Mouse (Mus musculus): Measurements from ENCODE around the gene Elp4. TPM values are rescaled to one million over a fixed set of nuclear protein-coding genes. Genes with fewer than 3 reads are reported as not detected.

The Elp4 gene
- polyA plus RNA-seq, 1 experiment, result 2.3 TPM

DNA sequence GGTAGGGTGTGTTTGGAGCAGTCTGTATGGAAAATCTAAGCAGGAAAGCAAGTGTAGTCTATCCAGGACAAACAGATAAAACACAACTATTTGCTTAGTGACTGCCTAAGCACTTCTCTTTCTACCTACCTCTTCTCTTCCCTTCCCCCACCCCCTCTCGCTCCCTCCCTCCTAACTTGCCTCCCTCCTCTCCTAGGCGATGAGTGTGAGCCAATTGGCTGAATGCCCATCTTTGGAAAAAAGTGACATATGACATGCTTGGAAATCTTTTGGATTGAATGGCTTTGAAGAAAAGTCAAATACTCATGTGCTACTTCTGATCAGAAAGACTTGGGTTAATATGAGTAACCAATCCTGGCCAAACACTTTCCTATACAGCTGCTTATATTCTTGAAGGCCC lies 199.0 kb downstream of the Elp4 start:
- TF ChIP-seq CTCF (IDR thresholded peaks at IDR 0.05; ENCODE audit: insufficient read depth, low read length), result no peak
- no peak for TF ChIP-seq POLR2A (IDR thresholded peaks at IDR 0.05; ENCODE audit: borderline replicate concordance, extremely low read depth, low read depth, low read length)
- DNase-seq, result no peak
- no peaks in the 10 kb centered on the region for H3K4me1 ChIP-seq (ENCODE audit: control insufficient read depth, insufficient read depth, low read length)
- WGBS, result 32% methylated on average over 2 of the region's 2 CpGs
- no peak overlapping the region for H3K4me3 ChIP-seq (replicated peaks; ENCODE audit: extremely low read depth, low read depth, low read length)

DNA sequence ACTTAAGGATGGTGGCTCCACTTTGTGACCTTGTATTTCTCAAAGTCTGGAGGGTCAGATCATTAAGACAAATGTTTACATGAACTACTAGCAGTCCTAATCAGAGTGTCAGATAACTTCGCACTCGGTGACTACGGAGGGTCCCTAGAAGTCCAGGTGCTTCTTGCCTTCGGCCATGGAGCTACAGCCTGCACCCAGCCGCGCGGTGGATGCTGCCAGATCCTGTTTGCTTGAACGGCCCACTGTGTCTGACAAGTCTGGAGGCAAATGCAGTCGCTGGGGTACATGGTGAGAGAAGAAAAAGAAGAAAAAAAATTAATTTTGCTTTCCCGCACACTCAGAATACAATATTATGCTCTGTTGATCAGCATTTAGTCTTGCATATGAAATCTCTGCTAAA lies 201.8 kb downstream of the Elp4 start:
- Histone ChIP-seq H3K4me1 (ENCODE audit: control insufficient read depth, insufficient read depth, low read length) (no peaks in the 10 kb centered on the region), H3K4me3 (replicated peaks; ENCODE audit: extremely low read depth, low read depth, low read length) (no peak overlapping the region)
- no peak for DNase-seq
- TF ChIP-seq POLR2A (IDR thresholded peaks at IDR 0.05; ENCODE audit: borderline replicate concordance, extremely low read depth, low read depth, low read length) (no peak), CTCF (IDR thresholded peaks at IDR 0.05; ENCODE audit: insufficient read depth, low read length) (no peak)
- WGBS, result 70% methylated on average over 10 of the region's 10 CpGs

DNA sequence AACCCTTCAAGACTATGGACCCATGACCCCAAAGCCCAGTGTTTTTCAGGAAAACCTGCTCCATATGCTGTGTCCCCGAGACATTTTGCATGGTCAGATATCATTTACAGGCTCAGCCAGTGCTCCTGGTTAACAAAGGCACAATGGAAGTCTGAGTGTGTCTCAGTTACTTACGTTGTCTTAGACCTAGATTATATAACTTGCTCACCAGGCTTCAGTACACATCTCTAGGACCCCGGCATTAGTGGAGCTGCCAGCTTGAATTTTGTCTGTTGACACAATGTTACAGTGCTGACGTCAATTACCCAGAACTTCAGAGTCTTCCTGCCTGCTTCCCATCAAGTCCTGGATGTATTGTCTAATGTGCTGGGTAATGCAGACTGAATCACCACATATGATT lies 202.6 kb downstream of the Elp4 start:
- no peaks in the 10 kb centered on the region for H3K4me1 ChIP-seq (ENCODE audit: control insufficient read depth, insufficient read depth, low read length)
- no peak overlapping the region for H3K4me3 ChIP-seq (replicated peaks; ENCODE audit: extremely low read depth, low read depth, low read length)
- no peak for DNase-seq
- TF ChIP-seq POLR2A (IDR thresholded peaks at IDR 0.05; ENCODE audit: borderline replicate concordance, extremely low read depth, low read depth, low read length) (no peak), CTCF (IDR thresholded peaks at IDR 0.05; ENCODE audit: insufficient read depth, low read length) (no peak)
- 66% methylated on average over 4 of the region's 4 CpGs for WGBS

DNA sequence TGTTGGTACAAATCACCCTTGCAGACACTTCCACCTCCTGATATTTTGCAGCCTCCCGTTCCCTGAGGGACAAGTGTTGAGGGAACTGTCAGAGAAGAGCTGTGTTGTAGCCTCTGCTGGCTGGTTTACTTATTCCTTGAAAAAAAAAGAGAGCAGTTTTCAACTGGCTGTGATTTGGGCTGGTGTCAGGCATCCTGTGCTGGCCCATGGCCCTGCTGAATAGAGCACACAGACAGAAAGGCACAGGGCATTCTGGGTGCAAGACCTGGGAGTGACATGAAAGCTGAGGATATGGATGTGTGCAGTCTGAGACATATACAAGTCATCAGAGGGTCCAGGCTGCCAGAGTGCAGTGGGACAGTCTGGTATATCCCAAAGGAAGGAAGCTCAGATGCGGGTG lies 205.7 kb downstream of the Elp4 start:
- DNase-seq, result no peak
- 80% methylated on average over 2 of the region's 2 CpGs for WGBS

DNA sequence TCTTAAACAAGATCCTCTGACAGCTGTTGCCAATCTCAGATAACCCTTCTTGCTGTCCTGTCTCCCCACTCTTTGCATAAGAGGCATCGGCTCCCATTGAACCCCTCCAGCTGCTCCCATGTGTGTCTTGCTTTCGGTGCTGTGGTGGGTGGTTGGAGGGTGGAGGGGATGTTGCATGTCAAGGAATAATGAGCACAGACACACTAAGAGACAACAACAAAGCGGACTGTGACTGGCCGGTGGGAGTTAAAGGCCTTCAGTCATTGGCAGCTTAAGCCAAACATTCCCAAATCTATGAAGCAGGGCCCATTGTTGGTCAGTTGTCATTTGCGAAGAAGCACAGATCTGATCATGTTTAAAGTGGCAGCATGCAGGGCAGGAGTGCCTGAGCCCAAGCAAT lies 206.6 kb downstream of the Elp4 start:
- DNase-seq, result no peak
- 87% methylated on average over 5 of the region's 5 CpGs for WGBS
- no peaks in the 10 kb centered on the region for H3K4me1 ChIP-seq (ENCODE audit: control insufficient read depth, insufficient read depth, low read length)
- TF ChIP-seq POLR2A (IDR thresholded peaks at IDR 0.05; ENCODE audit: borderline replicate concordance, extremely low read depth, low read depth, low read length) (no peak), CTCF (IDR thresholded peaks at IDR 0.05; ENCODE audit: insufficient read depth, low read length) (no peak)
- no peak overlapping the region for H3K4me3 ChIP-seq (replicated peaks; ENCODE audit: extremely low read depth, low read depth, low read length)

More for the DNA sequence above, 205.7 kb downstream of the Elp4 start:
- Histone ChIP-seq H3K4me1 (ENCODE audit: control insufficient read depth, insufficient read depth, low read length) (no peaks in the 10 kb centered on the region), H3K4me3 (replicated peaks; ENCODE audit: extremely low read depth, low read depth, low read length) (no peak overlapping the region)
- TF ChIP-seq CTCF (IDR thresholded peaks at IDR 0.05; ENCODE audit: insufficient read depth, low read length) (no peak), POLR2A (IDR thresholded peaks at IDR 0.05; ENCODE audit: borderline replicate concordance, extremely low read depth, low read depth, low read length) (no peak)

DNA sequence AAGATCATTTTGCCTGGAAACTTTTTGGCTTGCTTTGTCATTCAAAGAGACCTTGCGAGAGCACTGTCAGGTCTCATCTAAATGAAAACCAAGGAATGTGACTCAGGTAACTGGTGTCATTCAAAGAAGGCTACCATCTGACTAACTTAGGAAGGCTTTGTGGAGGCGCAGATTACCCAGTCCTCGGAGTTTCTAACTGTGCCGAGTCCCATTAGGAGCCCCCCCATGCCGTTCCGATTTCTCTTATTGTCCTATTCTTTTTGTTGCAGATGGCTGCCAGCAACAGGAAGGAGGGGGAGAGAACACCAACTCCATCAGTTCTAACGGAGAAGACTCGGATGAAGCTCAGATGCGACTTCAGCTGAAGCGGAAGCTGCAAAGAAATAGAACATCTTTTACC lies 213.1 kb downstream of the Elp4 start:
- Histone ChIP-seq H3K4me1 (ENCODE audit: control insufficient read depth, insufficient read depth, low read length) (no peaks in the 10 kb centered on the region), H3K4me3 (replicated peaks; ENCODE audit: extremely low read depth, low read depth, low read length) (no peak overlapping the region)
- TF ChIP-seq POLR2A (IDR thresholded peaks at IDR 0.05; ENCODE audit: borderline replicate concordance, extremely low read depth, low read depth, low read length), result no peak
- TF ChIP-seq CTCF (IDR thresholded peaks at IDR 0.05; ENCODE audit: insufficient read depth, low read length), result no peak
- no peak for DNase-seq
- WGBS, result 19% methylated on average over 10 of the region's 10 CpGs

DNA sequence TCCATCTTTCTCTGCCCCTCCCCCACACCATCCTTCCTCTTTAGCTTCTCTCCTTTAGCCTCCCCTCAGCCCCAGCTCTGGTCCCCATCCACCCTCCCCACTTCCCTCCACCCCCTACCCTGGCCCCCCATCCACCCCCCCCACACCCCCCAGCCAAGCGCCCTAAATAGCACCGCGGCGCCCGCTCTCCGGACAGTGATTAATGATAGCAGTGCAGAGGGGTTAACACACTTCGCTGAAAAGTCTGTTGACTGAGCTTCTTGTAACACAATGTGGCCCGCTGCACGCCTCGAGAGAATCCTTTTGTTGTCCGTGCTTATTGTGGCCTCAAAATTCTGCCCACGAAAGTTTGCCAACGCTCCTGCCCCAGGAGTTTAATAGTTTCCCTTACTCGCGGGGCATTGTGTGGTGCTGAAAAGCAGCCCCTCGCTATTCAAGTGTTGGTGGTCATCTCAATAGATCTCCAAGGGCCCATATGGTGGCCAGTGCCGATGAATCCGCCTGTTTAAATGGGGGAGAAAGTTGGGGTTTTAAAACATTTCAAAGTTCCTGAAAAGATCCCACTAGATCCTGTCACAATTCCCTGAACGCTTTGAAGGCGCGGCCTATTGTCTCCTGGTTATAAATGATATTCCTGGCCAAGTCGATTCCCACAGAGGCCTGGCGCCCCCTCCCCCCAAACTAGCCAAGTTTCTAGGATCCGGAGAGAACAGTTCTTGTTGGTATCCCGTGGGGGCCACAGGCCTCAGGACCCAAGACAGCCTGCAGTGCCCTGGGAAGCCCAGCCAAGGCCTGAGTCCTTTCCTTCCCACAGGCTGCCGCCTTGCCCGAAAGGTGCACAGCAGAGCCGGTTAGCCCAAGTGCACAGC lies 214.4 kb downstream of the Elp4 start:
- no peak overlapping the region for H3K4me3 ChIP-seq (replicated peaks; ENCODE audit: extremely low read depth, low read depth, low read length)
- WGBS, result 11% methylated on average over 28 of the region's 28 CpGs
- H3K4me1 ChIP-seq (ENCODE audit: control insufficient read depth, insufficient read depth, low read length), result no peaks in the 10 kb centered on the region
- TF ChIP-seq CTCF (IDR thresholded peaks at IDR 0.05; ENCODE audit: insufficient read depth, low read length), result no peak
- TF ChIP-seq POLR2A (IDR thresholded peaks at IDR 0.05; ENCODE audit: borderline replicate concordance, extremely low read depth, low read depth, low read length), result no peak
- no peak for DNase-seq

DNA sequence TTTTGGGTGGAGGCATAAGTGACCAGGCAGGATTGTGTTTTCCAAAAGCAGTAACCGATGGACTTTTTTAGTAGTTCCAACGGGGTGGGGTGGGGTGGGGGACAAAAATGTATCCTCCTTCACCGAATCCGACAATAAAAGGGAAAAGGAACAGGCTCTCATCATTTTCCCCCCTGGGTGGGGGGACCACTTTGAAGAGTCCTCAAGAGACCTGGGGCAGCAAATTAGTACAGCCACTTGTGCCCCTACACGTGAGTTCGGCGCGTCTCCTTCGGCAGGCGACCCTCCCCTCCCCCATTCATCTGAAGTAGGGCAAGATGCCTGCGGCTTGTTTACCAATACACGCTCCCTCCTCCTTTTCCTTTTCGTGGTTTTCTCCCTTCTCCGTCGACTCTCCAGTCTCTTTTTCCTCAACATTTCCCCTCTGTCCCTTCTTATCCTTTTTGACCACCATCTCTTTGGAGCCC lies 215.0 kb downstream of the Elp4 start:
- no peak for TF ChIP-seq POLR2A (IDR thresholded peaks at IDR 0.05; ENCODE audit: borderline replicate concordance, extremely low read depth, low read depth, low read length)
- TF ChIP-seq CTCF (IDR thresholded peaks at IDR 0.05; ENCODE audit: insufficient read depth, low read length), result no peak
- H3K4me3 ChIP-seq (replicated peaks; ENCODE audit: extremely low read depth, low read depth, low read length), result no peak overlapping the region
- no peaks in the 10 kb centered on the region for H3K4me1 ChIP-seq (ENCODE audit: control insufficient read depth, insufficient read depth, low read length)
- no peak for DNase-seq
- WGBS, result 1% methylated on average over 15 of the region's 15 CpGs

DNA sequence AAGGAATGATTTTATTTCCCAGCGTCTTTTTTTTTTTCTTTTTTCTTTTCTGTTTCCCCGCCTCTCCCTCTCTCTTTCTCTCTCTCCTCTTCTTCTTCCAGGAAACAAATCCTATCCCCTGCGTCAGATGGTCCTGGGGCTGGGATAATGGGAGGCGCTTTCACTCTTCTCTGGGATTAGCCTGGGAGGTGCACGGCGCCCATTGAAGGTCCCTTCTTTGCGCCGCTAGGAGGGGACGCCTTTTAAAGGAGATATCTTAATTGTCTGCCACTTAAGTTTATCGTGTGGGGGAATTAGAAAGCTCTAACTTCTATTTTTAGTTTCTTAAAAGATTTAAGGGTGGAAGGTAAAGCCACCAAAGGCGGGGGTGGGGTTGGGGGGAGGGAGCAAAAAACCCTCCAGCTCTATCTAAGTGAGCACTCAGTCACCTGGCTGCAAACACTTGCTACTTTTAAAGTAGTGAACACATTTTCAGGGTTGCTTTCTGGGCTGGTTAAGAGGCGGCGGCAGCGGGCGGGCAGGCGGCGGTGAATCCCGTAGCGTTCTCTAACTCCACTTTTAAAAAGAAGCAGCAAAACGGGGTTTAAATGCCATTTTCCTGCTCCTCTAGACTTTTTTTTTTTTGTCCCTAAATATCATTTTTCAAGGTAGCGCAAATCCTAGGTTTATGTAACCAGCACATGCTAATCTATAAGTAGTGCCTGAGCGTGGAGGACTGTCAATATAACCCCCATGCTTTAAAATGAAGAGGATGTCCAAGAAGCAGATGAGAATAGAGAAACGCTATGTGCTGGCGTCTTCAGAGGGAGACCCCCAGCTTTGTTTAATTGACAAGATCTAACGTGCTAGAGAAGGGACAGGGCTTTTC lies 215.7 kb downstream of the Elp4 start:
- 6% methylated on average over 25 of the region's 25 CpGs for WGBS
- Histone ChIP-seq H3K4me3 (replicated peaks; ENCODE audit: extremely low read depth, low read depth, low read length) (no peak overlapping the region), H3K4me1 (ENCODE audit: control insufficient read depth, insufficient read depth, low read length) (no peaks in the 10 kb centered on the region)
- no peak for TF ChIP-seq POLR2A (IDR thresholded peaks at IDR 0.05; ENCODE audit: borderline replicate concordance, extremely low read depth, low read depth, low read length)
- TF ChIP-seq CTCF (IDR thresholded peaks at IDR 0.05; ENCODE audit: insufficient read depth, low read length), result no peak
- DNase-seq, result no peak

Measured in lung, adult 2 months (tissue).